Comparison of ENCODE assay signal across 10 mouse cellular contexts in the genomic region with DNA sequence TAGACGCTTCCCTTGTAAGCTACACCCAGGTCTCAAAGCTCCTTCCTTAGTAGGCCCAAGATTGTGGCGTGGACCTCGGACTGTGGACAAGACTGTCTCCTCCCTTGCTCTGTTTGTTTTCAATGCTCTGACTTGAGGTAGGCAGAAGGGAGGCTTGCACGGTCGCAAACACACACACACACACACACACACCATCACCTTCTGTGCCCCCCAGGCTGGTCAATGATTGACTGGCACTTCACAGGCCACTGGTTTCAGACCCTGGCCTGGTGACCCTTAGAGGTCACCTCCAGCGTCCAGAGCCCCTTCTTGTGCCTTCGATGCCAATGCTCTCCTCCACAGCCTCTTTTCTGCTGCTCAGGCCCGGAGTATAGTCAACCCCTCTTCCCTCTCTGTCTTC. TPM values are rescaled to one million over a fixed set of nuclear protein-coding genes. Genes with fewer than 3 reads are reported as not detected.
DNase-seq lines count a peak whose midpoint lies in the region; ATAC-seq and TF ChIP-seq lines count a peak whose summit lies in the region.
"Had no signal": no experiment of that assay in that cellular context is flagged by ENCODE, and none has a peak within 500 bp of the region (broad histone marks: within the 10 kb centered on the region; RNA-seq: fewer than 3 reads in every experiment).

No protein-coding gene starts in this region.

- H3K36me3 ChIP-seq in liver, embryonic 12.5 days: no peaks in the 10 kb centered on the region
- no peaks in the 10 kb centered on the region for H3K36me3 ChIP-seq in liver, postnatal 0 days (replicated peaks; ENCODE audit: insufficient read depth, low read length)
- no peaks in the 10 kb centered on the region for H3K36me3 ChIP-seq in forebrain, embryonic 15.5 days
- H3K36me3 ChIP-seq in kidney, embryonic 15.5 days: no peaks in the 10 kb centered on the region
- no peaks in the 10 kb centered on the region for H3K36me3 ChIP-seq in neural tube, embryonic 14.5 days (ENCODE audit: control insufficient read depth, insufficient read depth, low read length)
- H3K36me3 ChIP-seq: liver, embryonic 15.5 days had no signal

- H3K27me3 ChIP-seq in liver, embryonic 12.5 days (replicated peaks): peaks cover 64% of the 10 kb centered on the region
- peaks cover 31% of the 10 kb centered on the region for H3K27me3 ChIP-seq in liver, postnatal 0 days (ENCODE audit: insufficient read depth, low read length)
- H3K27me3 ChIP-seq in forebrain, embryonic 15.5 days: peaks cover 13% of the 10 kb centered on the region; the same call in 1 of the 2 replicates
- H3K27me3 ChIP-seq in kidney, embryonic 15.5 days: peaks cover 5% of the 10 kb centered on the region
- H3K27me3 ChIP-seq in neural tube, embryonic 14.5 days (ENCODE audit: control insufficient read depth, insufficient read depth, low read length): peaks cover 10% of the 10 kb centered on the region

- H3K4me3 ChIP-seq in liver, embryonic 12.5 days: no peak overlapping the region
- no peak overlapping the region for H3K4me3 ChIP-seq in liver, postnatal 0 days (ENCODE audit: low read depth, low read length)
- H3K4me3 ChIP-seq in forebrain, embryonic 15.5 days: no peak overlapping the region
- H3K4me3 ChIP-seq in kidney, embryonic 15.5 days (replicated peaks): peak overlapping the region; percentile 19
- H3K4me3 ChIP-seq in neural tube, embryonic 14.5 days (ENCODE audit: low read depth, low read length): no peak overlapping the region
- H3K4me3 ChIP-seq: liver, embryonic 15.5 days had no signal

- TF ChIP-seq EP300 in liver, postnatal 0 days (IDR thresholded peaks at IDR 0.05; ENCODE audit: low read depth): no peak

- no peak overlapping the region for H3K9ac ChIP-seq in liver, embryonic 12.5 days
- no peak overlapping the region for H3K9ac ChIP-seq in liver, postnatal 0 days (replicated peaks)
- H3K9ac ChIP-seq in forebrain, embryonic 15.5 days (replicated peaks): 0 out of 2 replicates have a peak overlapping the region, but pooled peaks have one; percentile 13
- no peak overlapping the region for H3K9ac ChIP-seq in kidney, embryonic 15.5 days
- no peak overlapping the region for H3K9ac ChIP-seq in neural tube, embryonic 14.5 days (replicated peaks; ENCODE audit: low read depth, low read length)
- H3K9ac ChIP-seq: liver, embryonic 15.5 days had no signal

- WGBS in liver, embryonic 12.5 days (ENCODE audit: insufficient replicate concordance): 52% methylated on average over 8 of the region's 8 CpGs
- 45% methylated on average over 8 of the region's 8 CpGs for WGBS in liver, postnatal 0 days (ENCODE audit: insufficient replicate concordance)
- 57% methylated on average over 8 of the region's 8 CpGs for WGBS in forebrain, embryonic 15.5 days
- WGBS in kidney, embryonic 15.5 days: 31% methylated on average over 8 of the region's 8 CpGs
- 58% methylated on average over 8 of the region's 8 CpGs for WGBS in neural tube, embryonic 14.5 days

- no peak for ATAC-seq in liver, embryonic 12.5 days
- ATAC-seq in liver, postnatal 0 days: no peak
- ATAC-seq in forebrain, embryonic 15.5 days (replicated peaks): no peak
- peak; percentile 52 for ATAC-seq in kidney, embryonic 15.5 days (replicated peaks; ENCODE audit: low FRiP score)
- ATAC-seq in neural tube, embryonic 14.5 days (ENCODE audit: low read depth): no peak
- no peak for ATAC-seq in cerebellum, adult (ENCODE audit: insufficient number of reproducible peaks, low FRiP score, low TSS enrichment)

- peaks cover 14% of the 10 kb centered on the region for H3K4me1 ChIP-seq in liver, embryonic 12.5 days
- H3K4me1 ChIP-seq in liver, postnatal 0 days (ENCODE audit: insufficient read depth): no peaks in the 10 kb centered on the region; the same call in none of the 2 replicates
- H3K4me1 ChIP-seq in forebrain, embryonic 15.5 days: peaks cover 23% of the 10 kb centered on the region
- peaks cover 42% of the 10 kb centered on the region for H3K4me1 ChIP-seq in kidney, embryonic 15.5 days
- H3K4me1 ChIP-seq in neural tube, embryonic 14.5 days (ENCODE audit: control insufficient read depth, insufficient read depth, low read length): peaks cover 10% of the 10 kb centered on the region

- no peak for DNase-seq in liver, postnatal 0 days
- DNase-seq in embryo, embryonic 10.5 days (ENCODE audit: low spot score): no peak
- DNase-seq in adrenal gland, postnatal 4 days (ENCODE audit: low spot score in 2 of 2): no peak
- DNase-seq: adrenal gland, postnatal 14 days had no signal

- no peaks in the 10 kb centered on the region for H3K9me3 ChIP-seq in liver, embryonic 12.5 days (replicated peaks)
- no peaks in the 10 kb centered on the region for H3K9me3 ChIP-seq in liver, postnatal 0 days (ENCODE audit: low read length)
- no peaks in the 10 kb centered on the region for H3K9me3 ChIP-seq in forebrain, embryonic 15.5 days
- no peaks in the 10 kb centered on the region for H3K9me3 ChIP-seq in kidney, embryonic 15.5 days (replicated peaks)
- H3K9me3 ChIP-seq in neural tube, embryonic 14.5 days (ENCODE audit: control insufficient read depth, low read length): no peaks in the 10 kb centered on the region
- H3K9me3 ChIP-seq: liver, embryonic 15.5 days had no signal

- no peak overlapping the region for H3K27ac ChIP-seq in liver, embryonic 12.5 days
- no peak overlapping the region for H3K27ac ChIP-seq in liver, postnatal 0 days (ENCODE audit: low read depth)
- H3K27ac ChIP-seq in forebrain, embryonic 15.5 days (replicated peaks): no peak overlapping the region
- H3K27ac ChIP-seq in kidney, embryonic 15.5 days: peak overlapping the region; percentile 90
- no peak overlapping the region for H3K27ac ChIP-seq in neural tube, embryonic 14.5 days (ENCODE audit: low read depth, low read length)
- H3K27ac ChIP-seq: liver, embryonic 15.5 days had no signal

- peak overlapping the region; percentile 31 for H3K4me2 ChIP-seq in liver, embryonic 12.5 days
- H3K4me2 ChIP-seq in liver, postnatal 0 days (ENCODE audit: low read depth, low read length): no peak overlapping the region
- H3K4me2 ChIP-seq in forebrain, embryonic 15.5 days (replicated peaks): peak overlapping the region; percentile 17; the same call in 1 of the 2 replicates
- H3K4me2 ChIP-seq in kidney, embryonic 15.5 days: peak overlapping the region; percentile 52
- 0 out of 2 replicates have a peak overlapping the region, but pooled peaks have one; percentile 2 for H3K4me2 ChIP-seq in neural tube, embryonic 14.5 days (ENCODE audit: low read depth, low read length)
- H3K4me2 ChIP-seq: liver, embryonic 15.5 days had no signal

- TF ChIP-seq CTCF in liver, postnatal 0 days (IDR thresholded peaks at IDR 0.05; ENCODE audit: low read depth): no peak

RNA-seq across cellular contexts. Expression of a gene that starts 3.4 kb away (rescaled TPM):
- polyA plus RNA-seq in liver, embryonic 12.5 days (2016; fragmentation: Nextera tagmentation; extraction: Ambion mirVana): 5.5 and 5.6 TPM in 2 replicates
- 1.0 and 1.2 TPM in 2 replicates for polyA plus RNA-seq in liver, postnatal 0 days (2015; fragmentation: Nextera tagmentation; extraction: Ambion mirVana)
- polyA plus RNA-seq in forebrain, embryonic 15.5 days (2015; fragmentation: Nextera tagmentation; extraction: Ambion mirVana): 6.1 and 6.2 TPM in 2 replicates
- polyA plus RNA-seq in kidney, embryonic 15.5 days (2015; fragmentation: Nextera tagmentation; extraction: Ambion mirVana): 46.2 and 48.0 TPM in 2 replicates
- polyA plus RNA-seq in neural tube, embryonic 14.5 days (2014; fragmentation: Nextera tagmentation; extraction: Ambion mirVana): 5.9 and 9.1 TPM in 2 replicates
- 10 to 100 TPM; 10.8 to 19.4 TPM for total RNA-seq in adrenal gland, postnatal 4 days (2021)

RNA-seq across cellular contexts. Expression of a gene that starts 8.6 kb away (rescaled TPM):
- polyA plus RNA-seq in liver, embryonic 12.5 days (2016; fragmentation: Nextera tagmentation; extraction: Ambion mirVana): 3.5 and 3.8 TPM in 2 replicates
- polyA plus RNA-seq in liver, postnatal 0 days (2015; fragmentation: Nextera tagmentation; extraction: Ambion mirVana): 2.5 and 3.0 TPM in 2 replicates
- polyA plus RNA-seq in forebrain, embryonic 15.5 days (2015; fragmentation: Nextera tagmentation; extraction: Ambion mirVana): 6.5 and 7.7 TPM in 2 replicates
- polyA plus RNA-seq in kidney, embryonic 15.5 days (2015; fragmentation: Nextera tagmentation; extraction: Ambion mirVana): 16.9 and 17.5 TPM in 2 replicates
- 5.8 and 6.2 TPM in 2 replicates for polyA plus RNA-seq in neural tube, embryonic 14.5 days (2014; fragmentation: Nextera tagmentation; extraction: Ambion mirVana)
- total RNA-seq in adrenal gland, postnatal 4 days (2021): 10 to 100 TPM in 1 of 2 experiments, 1 to 10 TPM in 1; 9.7 to 11.0 TPM

RNA-seq across cellular contexts. Expression of a gene that starts 22.6 kb away (rescaled TPM):
- polyA plus RNA-seq in liver, embryonic 12.5 days (2016; fragmentation: Nextera tagmentation; extraction: Ambion mirVana): 0.23 TPM in 1 of 2 replicates, not detected in the other
- not detected in 2 replicates for polyA plus RNA-seq in liver, postnatal 0 days (2015; fragmentation: Nextera tagmentation; extraction: Ambion mirVana)
- 0.42 and 0.70 TPM in 2 replicates for polyA plus RNA-seq in forebrain, embryonic 15.5 days (2015; fragmentation: Nextera tagmentation; extraction: Ambion mirVana)
- 2.7 and 3.8 TPM in 2 replicates for polyA plus RNA-seq in kidney, embryonic 15.5 days (2015; fragmentation: Nextera tagmentation; extraction: Ambion mirVana)
- 1.8 and 2.6 TPM in 2 replicates for polyA plus RNA-seq in neural tube, embryonic 14.5 days (2014; fragmentation: Nextera tagmentation; extraction: Ambion mirVana)
- total RNA-seq in adrenal gland, postnatal 4 days (2021): 100 to 1,000 TPM; 686 to 903 TPM
- polyA plus RNA-seq: liver, embryonic 15.5 days had no signal

RNA-seq across cellular contexts. Expression of a gene that starts 25.3 kb away (rescaled TPM):
- not detected in 2 replicates for polyA plus RNA-seq in liver, embryonic 12.5 days (2016; fragmentation: Nextera tagmentation; extraction: Ambion mirVana)
- polyA plus RNA-seq in liver, postnatal 0 days (2015; fragmentation: Nextera tagmentation; extraction: Ambion mirVana): 0.26 and 6.0 TPM in 2 replicates
- polyA plus RNA-seq in forebrain, embryonic 15.5 days (2015; fragmentation: Nextera tagmentation; extraction: Ambion mirVana): 0.18 and 0.20 TPM in 2 replicates
- 2.5 and 3.5 TPM in 2 replicates for polyA plus RNA-seq in kidney, embryonic 15.5 days (2015; fragmentation: Nextera tagmentation; extraction: Ambion mirVana)
- polyA plus RNA-seq in neural tube, embryonic 14.5 days (2014; fragmentation: Nextera tagmentation; extraction: Ambion mirVana): 0.29 and 0.39 TPM in 2 replicates
- 10 to 100 TPM in 1 of 2 experiments, 1 to 10 TPM in 1; 8.6 to 16.7 TPM for total RNA-seq in adrenal gland, postnatal 4 days (2021)

RNA-seq across cellular contexts. Expression of a gene that starts 29.9 kb away (rescaled TPM):
- polyA plus RNA-seq in liver, embryonic 12.5 days (2016; fragmentation: Nextera tagmentation; extraction: Ambion mirVana): 64.8 and 67.4 TPM in 2 replicates
- polyA plus RNA-seq in liver, postnatal 0 days (2015; fragmentation: Nextera tagmentation; extraction: Ambion mirVana): 83.8 and 89.4 TPM in 2 replicates
- 259 and 263 TPM in 2 replicates for polyA plus RNA-seq in forebrain, embryonic 15.5 days (2015; fragmentation: Nextera tagmentation; extraction: Ambion mirVana)
- polyA plus RNA-seq in kidney, embryonic 15.5 days (2015; fragmentation: Nextera tagmentation; extraction: Ambion mirVana): 101 and 106 TPM in 2 replicates
- 234 and 247 TPM in 2 replicates for polyA plus RNA-seq in neural tube, embryonic 14.5 days (2014; fragmentation: Nextera tagmentation; extraction: Ambion mirVana)
- 10 to 100 TPM; 53.5 to 55.3 TPM for total RNA-seq in adrenal gland, postnatal 4 days (2021)
